Mouse (Mus musculus) embryonic facial prominence, embryonic 14.5 days (tissue): ENCODE measurements around the gene Cacna1d. TPM values are rescaled to one million over a fixed set of nuclear protein-coding genes. Genes with fewer than 3 reads are reported as not detected.

Experiments
- ATAC-seq: fragments of 200-750 bp; cut with Nextera tagmentation; 2 replicates; pipeline ENCODE4 v1.8.0; 2017; ENCODE audit warnings: low read depth, moderate number of reproducible peaks, moderate TSS enrichment
- DNase-seq: peaks from one replicate; pipeline ENCODE4 v3.0.0-alpha.2; 2015; ENCODE audit warnings: low spot score
- H3K27ac ChIP-seq: fragments of 300-500 bp; sonication (generic); replicated peaks from 2 replicates; pipeline ENCODE4 v1.5.1; 2014; ENCODE audit warnings: low read depth, mild to moderate bottlenecking, low read length, moderate library complexity
- H3K27me3 ChIP-seq: fragments of 300-500 bp; sonication (generic); replicated peaks from 2 replicates; pipeline ENCODE4 v1.6.1; 2014; ENCODE audit warnings: low read length; ENCODE audit not compliant: control insufficient read depth, insufficient read depth
- H3K36me3 ChIP-seq: fragments of 300-500 bp; sonication (generic); 2 replicates; pipeline ENCODE4 v1.6.1; 2014; ENCODE audit warnings: low read length, mixed read lengths; ENCODE audit not compliant: control insufficient read depth, insufficient read depth
- H3K4me1 ChIP-seq: fragments of 300-500 bp; sonication (generic); 2 replicates; pipeline ENCODE4 v1.6.1; 2014; ENCODE audit warnings: antibody characterized with exemption, low read length; ENCODE audit not compliant: control insufficient read depth, insufficient read depth
- H3K4me2 ChIP-seq: fragments of 300-500 bp; sonication (generic); 2 replicates; pipeline ENCODE4 v1.6.1; 2014; ENCODE audit warnings: low read depth, mild to moderate bottlenecking, low read length, moderate library complexity, mixed read lengths
- H3K4me3 ChIP-seq: fragments of 300-500 bp; sonication (generic); 2 replicates; pipeline ENCODE4 v1.5.1; 2014; ENCODE audit warnings: low read depth, mild to moderate bottlenecking, low read length
- H3K9ac ChIP-seq: fragments of 300-500 bp; sonication (generic); 2 replicates; pipeline ENCODE4 v1.6.1; 2014; ENCODE audit warnings: low read depth, mild to moderate bottlenecking, low read length, moderate library complexity, mixed read lengths
- H3K9me3 ChIP-seq: fragments of 300-500 bp; sonication (generic); 2 replicates; pipeline ENCODE4 v1.6.1; 2016; ENCODE audit warnings: low read length; ENCODE audit not compliant: control insufficient read depth
- WGBS: fragments of 180-500 bp; shearing (Covaris S2); extraction: QIAGEN DNeasy Blood & Tissue Kit; methylation state at CpG from one replicate; pipeline ENCODE4 v1.1.7; 2014; 5-methylcytosine and 5-hydroxymethylcytosine counted together
- polyA plus RNA-seq: library from polyadenylated mRNA; unstranded; fragments of >200 nt; fragmentation: Nextera tagmentation; extraction: Ambion mirVana; gene quantifications from 2 replicates; pipeline ENCODE4 v1.2.1, GENCODE M21; 2014

Cacna1d gene
- polyA plus RNA-seq, 1 experiment from 2014 or later: 3.5 TPM

- Histone ChIP-seq H3K4me1 (no peaks in the 10 kb centered on the region), H3K9ac (no peak overlapping the region), H3K27me3 (no peaks in the 10 kb centered on the region), H3K4me2 (no peak overlapping the region), H3K9me3 (no peaks in the 10 kb centered on the region), H3K27ac (no peak overlapping the region), H3K4me3 (no peak overlapping the region), H3K36me3 (no peaks in the 10 kb centered on the region)
- DNase-seq: peak; percentile 40
- ATAC-seq: no peak
- WGBS: 76% methylated on average over 20 of the region's 20 CpGs
These were observed 327.2 kb downstream of the Cacna1d start for GRCm38 (mm10) chr14:30163733-30164708.

- DNase-seq (peak; percentile 83), ATAC-seq (peak; percentile 85)
- Histone ChIP-seq H3K27ac (no peak overlapping the region), H3K4me3 (no peak overlapping the region), H3K4me2 (no peak overlapping the region), H3K27me3 (no peaks in the 10 kb centered on the region), H3K36me3 (no peaks in the 10 kb centered on the region), H3K9ac (no peak overlapping the region), H3K9me3 (peaks cover 4% of the 10 kb centered on the region; the same call in 1 of the 2 replicates), H3K4me1 (peaks cover 10% of the 10 kb centered on the region; the same call in 1 of the 2 replicates)
- WGBS: 10% methylated on average over 7 of the region's 7 CpGs
These were observed 343.5 kb downstream of the Cacna1d start for GRCm38 (mm10) chr14:30147774-30148173.

DNA sequence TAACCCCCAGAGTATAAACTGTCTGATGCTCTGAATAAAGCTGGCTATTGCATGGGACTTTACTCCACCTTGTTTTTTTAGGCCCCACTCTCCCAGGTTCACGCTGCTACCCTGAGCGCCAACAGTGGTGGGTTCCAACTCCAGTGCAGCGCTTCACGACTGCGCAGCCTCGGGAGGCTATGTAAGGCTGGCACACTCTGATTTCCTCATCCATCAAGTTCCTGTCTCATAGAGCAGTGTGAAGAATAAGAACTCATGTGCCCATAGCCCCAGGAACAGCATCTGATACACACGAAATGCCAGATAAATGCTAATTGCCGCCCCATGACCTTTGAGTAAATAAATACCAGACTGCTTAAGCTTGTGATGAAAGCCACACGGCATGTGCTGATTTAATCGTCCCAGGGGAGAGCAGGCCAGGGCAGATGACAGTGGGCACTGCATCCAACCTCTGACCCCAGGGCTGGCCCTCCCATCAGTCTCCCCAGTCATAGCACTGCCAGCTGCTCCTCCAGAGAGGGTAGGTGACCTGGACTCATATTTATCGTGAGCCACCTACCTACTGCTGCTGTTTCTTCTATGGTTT is 352.8 kb downstream of the Cacna1d start:
- H3K27ac ChIP-seq: no peak overlapping the region
- DNase-seq (no peak), ATAC-seq (no peak)
- H3K27me3 ChIP-seq: no peaks in the 10 kb centered on the region
- WGBS: 31% methylated on average over 11 of the region's 11 CpGs
- no peak overlapping the region for H3K4me2 ChIP-seq
- H3K4me1 ChIP-seq: no peaks in the 10 kb centered on the region
- no peaks in the 10 kb centered on the region for H3K36me3 ChIP-seq
- H3K4me3 ChIP-seq: no peak overlapping the region
- no peak overlapping the region for H3K9ac ChIP-seq
- no peaks in the 10 kb centered on the region for H3K9me3 ChIP-seq

DNA sequence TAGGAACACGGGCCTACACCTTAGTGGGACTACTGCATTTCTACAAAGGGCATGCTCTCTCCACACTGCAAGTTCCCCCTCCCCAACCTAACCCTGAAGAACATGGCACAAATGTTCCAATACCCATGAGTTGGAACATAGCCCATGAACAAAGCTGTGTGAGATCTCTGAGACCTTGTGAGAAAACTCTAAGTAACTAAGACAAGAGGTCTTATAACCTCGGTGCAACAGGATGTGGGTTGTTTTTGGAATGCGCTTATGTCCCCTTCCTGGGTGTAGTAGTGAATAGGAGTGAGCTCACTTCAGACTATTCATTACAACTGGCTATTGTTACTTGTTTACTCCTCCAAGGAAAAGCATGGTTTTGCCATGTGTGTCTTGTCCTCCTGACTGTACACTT is 353.3 kb downstream of the Cacna1d start:
- DNase-seq (no peak), ATAC-seq (no peak)
- Histone ChIP-seq H3K27ac (no peak overlapping the region), H3K4me2 (no peak overlapping the region), H3K9me3 (no peaks in the 10 kb centered on the region), H3K4me3 (no peak overlapping the region), H3K9ac (no peak overlapping the region), H3K4me1 (no peaks in the 10 kb centered on the region), H3K27me3 (no peaks in the 10 kb centered on the region), H3K36me3 (no peaks in the 10 kb centered on the region)
- WGBS: 64% methylated on average over 3 of the region's 3 CpGs

GRCm38 (mm10) chr14:30136965-30137364 is 354.3 kb downstream of the Cacna1d start:
- ATAC-seq (peak; percentile 89), DNase-seq (peak; percentile 88)
- Histone ChIP-seq H3K27me3 (no peaks in the 10 kb centered on the region), H3K9me3 (no peaks in the 10 kb centered on the region), H3K9ac (no peak overlapping the region), H3K4me1 (no peaks in the 10 kb centered on the region), H3K4me3 (no peak overlapping the region), H3K4me2 (no peak overlapping the region), H3K27ac (no peak overlapping the region), H3K36me3 (no peaks in the 10 kb centered on the region)
- WGBS: 5% methylated on average over 8 of the region's 8 CpGs

GRCm38 (mm10) chr14:30135351-30135750 is 355.9 kb downstream of the Cacna1d start:
- H3K9ac ChIP-seq: no peak overlapping the region
- H3K36me3 ChIP-seq: no peaks in the 10 kb centered on the region
- H3K27ac ChIP-seq: no peak overlapping the region
- no peaks in the 10 kb centered on the region for H3K9me3 ChIP-seq
- no peaks in the 10 kb centered on the region for H3K27me3 ChIP-seq
- 79% methylated on average over 9 of the region's 10 CpGs for WGBS
- H3K4me3 ChIP-seq: no peak overlapping the region
- ATAC-seq (no peak), DNase-seq (no peak)
- no peak overlapping the region for H3K4me2 ChIP-seq
- H3K4me1 ChIP-seq: no peaks in the 10 kb centered on the region

DNA sequence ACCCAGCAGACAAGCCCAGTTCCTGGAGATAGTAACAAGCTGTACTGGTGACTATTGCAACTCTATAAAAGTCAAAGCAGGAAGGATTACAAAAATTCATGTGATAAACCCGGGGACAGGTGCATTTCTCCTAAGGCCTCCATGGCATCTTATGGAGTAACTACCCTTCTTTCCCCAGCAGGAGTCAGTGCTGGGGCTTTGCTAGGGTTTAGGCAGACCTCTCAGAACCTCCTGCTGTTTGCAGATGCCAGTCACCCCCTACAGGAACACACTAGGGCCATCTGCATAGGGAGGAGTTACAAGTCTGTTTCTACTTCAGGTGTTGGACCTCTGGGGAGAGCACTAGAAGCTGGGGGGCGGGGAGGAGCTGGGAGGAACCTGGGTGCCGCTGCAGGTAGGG is 357.6 kb downstream of the Cacna1d start:
- Histone ChIP-seq H3K4me3 (no peak overlapping the region), H3K4me1 (no peaks in the 10 kb centered on the region), H3K27ac (no peak overlapping the region), H3K9me3 (no peaks in the 10 kb centered on the region), H3K36me3 (no peaks in the 10 kb centered on the region), H3K27me3 (no peaks in the 10 kb centered on the region), H3K4me2 (no peak overlapping the region), H3K9ac (no peak overlapping the region)
- ATAC-seq: no peak
- WGBS: 29% methylated on average over 3 of the region's 3 CpGs
- DNase-seq: peak; percentile 21

GRCm38 (mm10) chr14:30131256-30131655 is 360.0 kb downstream of the Cacna1d start:
- 17% methylated on average over 3 of the region's 3 CpGs for WGBS
- ATAC-seq (no peak), DNase-seq (no peak)
- Histone ChIP-seq H3K4me1 (no peaks in the 10 kb centered on the region), H3K9me3 (no peaks in the 10 kb centered on the region), H3K4me2 (no peak overlapping the region), H3K9ac (no peak overlapping the region), H3K4me3 (no peak overlapping the region), H3K27ac (no peak overlapping the region), H3K27me3 (no peaks in the 10 kb centered on the region), H3K36me3 (no peaks in the 10 kb centered on the region)
